Mouse (Mus musculus): ENCODE data around the gene Suclg2. TPM values are rescaled to one million over a fixed set of nuclear protein-coding genes. Genes with fewer than 3 reads are reported as not detected.

The Suclg2 gene
- polyA plus RNA-seq, 1 experiment from 2014 or later, result 76.4 TPM

DNA sequence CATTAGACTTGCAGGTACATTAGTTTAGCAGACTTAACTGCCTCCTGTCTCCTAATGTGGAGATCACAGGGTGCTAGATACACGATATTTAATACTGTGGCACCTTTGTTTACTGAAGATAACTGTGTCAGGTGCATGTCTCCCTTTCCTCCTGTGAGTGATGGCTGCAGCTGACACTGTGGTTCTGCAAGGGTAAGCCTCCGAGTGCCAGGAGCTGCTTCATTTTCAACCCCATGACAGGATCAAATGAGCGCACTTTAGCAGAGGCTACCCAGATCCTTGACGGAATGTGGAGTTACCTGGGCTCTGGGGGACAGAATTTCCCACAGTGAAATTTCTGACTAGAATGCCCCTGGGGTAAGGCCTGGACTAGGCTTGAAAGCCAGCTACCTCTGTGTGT lies 253.3 kb downstream of the Suclg2 start:
- Histone ChIP-seq H3K36me3 (no peaks in the 10 kb centered on the region), H3K4me3 (no peak overlapping the region), H3K27ac (no peak overlapping the region), H3K9me3 (no peaks in the 10 kb centered on the region), H3K27me3 (ENCODE audit: insufficient read depth, poor library complexity, severe bottlenecking) (no peaks in the 10 kb centered on the region), H3K4me1 (no peaks in the 10 kb centered on the region)
- DNase-seq (ENCODE audit: low spot score), result no peak
- 85% methylated on average over 4 of the region's 4 CpGs for WGBS

DNA sequence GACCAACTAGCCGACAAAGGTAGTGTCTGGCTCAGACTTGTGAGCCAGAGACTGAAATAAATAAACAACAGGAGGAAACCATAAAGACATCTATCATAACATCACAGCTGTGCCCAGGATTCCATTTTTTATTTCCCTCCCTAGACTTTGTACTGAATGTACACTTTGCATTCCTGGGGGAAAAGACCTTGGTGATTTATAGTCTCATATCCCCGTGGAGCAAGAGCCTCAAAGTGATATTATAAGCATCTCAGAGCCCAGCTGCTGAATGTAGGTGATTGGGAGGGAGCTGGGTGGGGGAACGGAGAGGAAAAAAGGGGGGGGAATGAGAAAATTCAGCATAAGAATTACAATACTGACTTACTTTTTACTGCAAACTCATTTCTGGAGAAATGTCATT lies 259.2 kb downstream of the Suclg2 start:
- Histone ChIP-seq H3K36me3 (no peaks in the 10 kb centered on the region), H3K4me1 (no peaks in the 10 kb centered on the region), H3K4me3 (no peak overlapping the region), H3K27me3 (ENCODE audit: insufficient read depth, poor library complexity, severe bottlenecking) (no peaks in the 10 kb centered on the region), H3K9me3 (no peaks in the 10 kb centered on the region), H3K27ac (no peak overlapping the region)
- DNase-seq (ENCODE audit: low spot score), result no peak
- WGBS, result 75% methylated on average over 3 of the region's 3 CpGs

DNA sequence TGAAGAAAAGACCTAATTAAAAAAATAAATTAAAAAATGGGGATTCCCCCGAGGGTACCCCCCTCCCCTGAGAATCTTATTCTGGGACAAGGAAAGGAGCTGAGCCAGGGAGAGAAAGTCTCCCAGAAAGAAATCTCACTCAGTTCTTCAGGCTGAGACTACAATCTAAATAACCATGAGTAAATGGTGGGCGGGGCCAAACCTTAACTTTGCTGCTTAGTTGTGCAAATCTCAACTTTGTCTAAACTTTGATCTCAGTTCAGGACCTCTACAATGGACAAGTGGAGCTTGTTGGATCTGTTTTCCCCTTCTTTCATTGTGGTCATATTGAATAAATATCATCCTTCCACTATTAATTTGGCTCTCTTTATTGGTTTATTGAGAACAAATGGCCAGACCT lies 272.4 kb downstream of the Suclg2 start:
- Histone ChIP-seq H3K27ac (no peak overlapping the region), H3K4me1 (no peaks in the 10 kb centered on the region)
- WGBS, result 79% methylated on average over 2 of the region's 2 CpGs

DNA sequence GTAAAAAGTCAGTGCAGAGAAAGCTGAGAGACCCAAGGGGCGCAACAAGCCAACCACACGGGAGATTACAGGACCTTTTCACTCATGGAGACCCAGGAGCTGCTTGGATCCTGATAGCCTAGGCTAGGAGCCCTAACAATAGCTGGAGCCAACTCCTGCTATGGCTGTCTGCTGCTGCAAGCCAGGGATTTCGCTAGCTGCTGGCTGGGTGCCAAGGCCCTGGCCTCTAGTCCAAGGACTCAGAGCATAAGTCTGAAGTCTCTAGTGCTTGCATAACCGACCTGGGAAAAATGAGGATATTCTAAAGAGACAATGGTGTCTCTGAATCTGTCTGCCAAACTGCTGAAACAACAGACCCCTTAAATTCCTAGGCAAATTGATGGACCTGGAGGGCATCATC lies 273.6 kb downstream of the Suclg2 start:
- Histone ChIP-seq H3K27me3 (ENCODE audit: insufficient read depth, poor library complexity, severe bottlenecking) (no peaks in the 10 kb centered on the region), H3K4me3 (no peak overlapping the region), H3K27ac (no peak overlapping the region), H3K36me3 (no peaks in the 10 kb centered on the region), H3K4me1 (no peaks in the 10 kb centered on the region), H3K9me3 (no peaks in the 10 kb centered on the region)
- no peak for DNase-seq (ENCODE audit: low spot score)
- 75% methylated on average over 4 of the region's 4 CpGs for WGBS

More for the DNA sequence above, 272.4 kb downstream of the Suclg2 start:
- DNase-seq (ENCODE audit: low spot score), result no peak
- Histone ChIP-seq H3K9me3 (no peaks in the 10 kb centered on the region), H3K27me3 (ENCODE audit: insufficient read depth, poor library complexity, severe bottlenecking) (no peaks in the 10 kb centered on the region), H3K4me3 (no peak overlapping the region), H3K36me3 (no peaks in the 10 kb centered on the region)
